Mouse (Mus musculus): ENCODE results near the gene Runx1. TPM values are rescaled to one million over a fixed set of nuclear protein-coding genes. Genes with fewer than 3 reads are reported as not detected.

The Runx1 gene
- polyA plus RNA-seq, 1 experiment from 2014 or later = 1.7 TPM

DNA sequence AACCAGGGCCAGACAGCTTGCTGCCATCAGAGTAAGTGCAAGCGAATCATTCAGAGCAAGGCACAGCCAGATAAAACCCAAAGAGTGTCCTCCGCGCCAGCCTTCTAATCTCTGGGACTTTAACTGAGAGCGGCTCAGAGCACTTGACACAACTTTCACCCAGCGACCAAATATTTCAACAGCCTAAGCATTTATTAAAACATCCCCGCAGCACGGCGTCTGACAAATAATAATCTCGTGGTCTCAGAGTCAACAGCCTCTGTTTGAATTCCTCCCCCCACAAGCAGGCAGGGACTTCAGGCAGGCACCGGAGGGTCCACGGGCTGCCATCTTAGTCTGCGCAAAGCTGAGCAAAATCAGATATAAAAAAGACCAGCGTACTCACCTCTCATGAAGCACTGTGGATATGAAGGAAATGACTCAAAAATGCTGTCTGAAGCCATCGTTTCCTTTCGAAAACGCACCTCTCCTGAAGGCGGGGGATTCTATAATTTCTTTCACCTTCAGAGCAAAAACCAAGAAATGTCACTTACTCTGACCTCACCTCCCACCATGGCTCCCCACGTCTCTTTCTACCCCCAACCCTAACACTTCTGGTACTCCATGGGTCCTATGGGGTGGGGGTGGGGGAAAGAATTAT lies 625 bp downstream of the Runx1 start:
- no peak for ATAC-seq (replicated peaks; ENCODE audit: insufficient number of reproducible peaks, insufficient read depth, low FRiP score, low read depth)
- Histone ChIP-seq H3K4me3 (peak overlapping the region; percentile 22), H3K36me3 (no peaks in the 10 kb centered on the region), H3K4me1 (replicated peaks) (peaks cover 19% of the 10 kb centered on the region), H3K4me2 (0 out of 2 replicates have a peak overlapping the region, but pooled peaks have one; percentile 2), H3K9me3 (replicated peaks) (no peaks in the 10 kb centered on the region), H3K27me3 (peaks cover 62% of the 10 kb centered on the region), H3K9ac (no peak overlapping the region), H3K27ac (no peak overlapping the region)
- 59% methylated on average over 18 of the region's 18 CpGs for WGBS

DNA sequence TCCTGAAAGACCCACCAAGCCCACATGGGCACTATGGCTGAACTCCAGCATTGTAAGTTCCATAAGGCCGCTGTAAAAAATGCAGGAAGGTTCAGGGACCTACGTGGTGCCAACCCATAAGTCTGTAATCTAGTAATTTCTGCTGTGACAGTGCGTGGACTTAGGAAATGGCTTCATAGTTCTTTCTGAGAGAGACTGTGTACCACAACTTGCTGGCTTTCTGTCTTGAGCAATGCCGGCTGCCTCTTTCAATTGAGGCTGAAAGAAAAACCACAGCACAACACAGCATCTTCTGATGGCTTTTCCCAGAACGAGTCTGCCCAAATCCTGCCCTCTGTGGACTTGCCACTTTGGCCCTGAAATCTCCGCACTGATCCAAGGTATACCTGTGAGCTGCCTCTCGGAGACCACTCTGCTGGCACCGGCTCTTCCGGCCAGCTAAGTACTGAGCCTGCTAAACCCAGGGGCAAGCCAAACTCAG lies 1.2 kb downstream of the Runx1 start:
- H3K27me3 ChIP-seq = peaks cover 68% of the 10 kb centered on the region
- 69% methylated on average over 9 of the region's 9 CpGs for WGBS
- no peak for ATAC-seq (replicated peaks; ENCODE audit: insufficient number of reproducible peaks, insufficient read depth, low FRiP score, low read depth)
- H3K9me3 ChIP-seq (replicated peaks) = no peaks in the 10 kb centered on the region
- H3K4me2 ChIP-seq = 0 out of 2 replicates have a peak overlapping the region, but pooled peaks have one; percentile 2
- peaks cover 16% of the 10 kb centered on the region for H3K4me1 ChIP-seq (replicated peaks)
- H3K27ac ChIP-seq = no peak overlapping the region
- H3K4me3 ChIP-seq = peak overlapping the region; percentile 22
- no peak overlapping the region for H3K9ac ChIP-seq
- H3K36me3 ChIP-seq = no peaks in the 10 kb centered on the region

GRCm38 (mm10) chr16:92824003-92824722 lies 1.8 kb downstream of the Runx1 start:
- Histone ChIP-seq H3K27ac (no peak overlapping the region), H3K9ac (no peak overlapping the region), H3K36me3 (no peaks in the 10 kb centered on the region), H3K4me3 (peak overlapping the region; percentile 22), H3K4me1 (replicated peaks) (peaks cover 16% of the 10 kb centered on the region), H3K4me2 (no peak overlapping the region), H3K27me3 (peaks cover 68% of the 10 kb centered on the region), H3K9me3 (replicated peaks) (no peaks in the 10 kb centered on the region)
- 78% methylated on average over 6 of the region's 6 CpGs for WGBS
- no peak for ATAC-seq (replicated peaks; ENCODE audit: insufficient number of reproducible peaks, insufficient read depth, low FRiP score, low read depth)

GRCm38 (mm10) chr16:92823381-92823862 lies 2.5 kb downstream of the Runx1 start:
- 29% methylated on average over 5 of the region's 5 CpGs for WGBS
- no peaks in the 10 kb centered on the region for H3K9me3 ChIP-seq (replicated peaks)
- no peak overlapping the region for H3K27ac ChIP-seq
- no peaks in the 10 kb centered on the region for H3K36me3 ChIP-seq
- H3K4me1 ChIP-seq (replicated peaks) = peaks cover 16% of the 10 kb centered on the region
- no peak for ATAC-seq (replicated peaks; ENCODE audit: insufficient number of reproducible peaks, insufficient read depth, low FRiP score, low read depth)
- peaks cover 69% of the 10 kb centered on the region for H3K27me3 ChIP-seq
- H3K4me2 ChIP-seq = no peak overlapping the region
- peak overlapping the region; percentile 22; the same call in 1 of the 2 replicates for H3K4me3 ChIP-seq
- no peak overlapping the region for H3K9ac ChIP-seq

DNA sequence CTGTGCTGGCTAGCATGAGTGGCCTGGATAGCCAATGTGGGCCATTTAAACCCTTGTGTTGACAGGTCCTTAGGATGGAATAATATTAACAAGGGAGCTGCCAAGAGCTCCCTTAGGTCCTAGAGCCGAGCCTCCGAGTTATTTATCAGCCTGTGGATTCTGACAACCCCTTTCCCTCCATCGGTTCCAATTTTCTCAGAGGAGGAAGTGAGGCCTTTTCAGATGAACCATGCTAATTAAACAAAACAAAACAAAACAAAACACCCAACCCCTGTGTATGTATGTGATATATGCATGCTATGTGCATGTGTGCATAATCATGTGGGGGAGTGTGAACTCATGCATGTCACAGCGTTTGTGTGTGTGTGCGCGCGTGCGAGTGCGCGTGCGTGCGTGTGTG lies 3.3 kb downstream of the Runx1 start:
- Histone ChIP-seq H3K27ac (no peak overlapping the region), H3K4me3 (no peak overlapping the region), H3K4me1 (replicated peaks) (peaks cover 16% of the 10 kb centered on the region), H3K4me2 (peak overlapping the region; percentile 12; the same call in 1 of the 2 replicates), H3K36me3 (no peaks in the 10 kb centered on the region), H3K9me3 (replicated peaks) (no peaks in the 10 kb centered on the region), H3K9ac (no peak overlapping the region), H3K27me3 (peaks cover 69% of the 10 kb centered on the region)
- ATAC-seq (replicated peaks; ENCODE audit: insufficient number of reproducible peaks, insufficient read depth, low FRiP score, low read depth) = no peak
- 70% methylated on average over 12 of the region's 12 CpGs for WGBS

- H3K4me2 ChIP-seq = peak overlapping the region; percentile 12; the same call in 1 of the 2 replicates
- ATAC-seq (replicated peaks; ENCODE audit: insufficient number of reproducible peaks, insufficient read depth, low FRiP score, low read depth) = no peak
- no peak overlapping the region for H3K4me3 ChIP-seq
- WGBS = 37% methylated on average over 14 of the region's 14 CpGs
- peaks cover 70% of the 10 kb centered on the region for H3K27me3 ChIP-seq
- no peaks in the 10 kb centered on the region for H3K36me3 ChIP-seq
- no peak overlapping the region for H3K9ac ChIP-seq
- H3K9me3 ChIP-seq (replicated peaks) = no peaks in the 10 kb centered on the region
- no peak overlapping the region for H3K27ac ChIP-seq
- H3K4me1 ChIP-seq (replicated peaks) = peaks cover 16% of the 10 kb centered on the region
These were observed 3.9 kb downstream of the Runx1 start for GRCm38 (mm10) chr16:92821938-92822629.

GRCm38 (mm10) chr16:92821596-92821937 lies 4.4 kb downstream of the Runx1 start:
- Histone ChIP-seq H3K27me3 (peaks cover 68% of the 10 kb centered on the region), H3K4me1 (replicated peaks) (peaks cover 16% of the 10 kb centered on the region), H3K36me3 (no peaks in the 10 kb centered on the region), H3K9ac (no peak overlapping the region), H3K27ac (no peak overlapping the region), H3K4me2 (no peak overlapping the region), H3K4me3 (no peak overlapping the region), H3K9me3 (replicated peaks) (no peaks in the 10 kb centered on the region)
- ATAC-seq (replicated peaks; ENCODE audit: insufficient number of reproducible peaks, insufficient read depth, low FRiP score, low read depth) = no peak
- 62% methylated on average over 5 of the region's 5 CpGs for WGBS

DNA sequence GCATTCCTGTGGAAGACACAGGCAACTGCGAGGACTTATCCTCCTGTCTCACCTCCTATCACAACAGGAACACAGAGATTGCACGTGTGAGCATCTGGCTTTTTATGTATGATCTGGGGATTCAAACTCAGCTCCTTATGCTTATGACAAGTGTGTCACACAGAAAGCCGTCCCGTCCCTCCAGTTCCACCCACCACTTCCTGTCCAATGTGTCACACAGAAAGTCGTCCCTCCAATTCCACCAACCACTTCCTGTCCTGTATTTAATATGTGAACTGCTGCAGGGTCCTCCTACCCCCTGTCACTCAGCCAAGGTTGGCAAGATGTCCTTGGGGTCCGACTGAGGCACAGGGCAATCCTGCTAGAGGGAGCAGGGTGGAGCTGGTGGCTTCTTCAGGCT lies 5.5 kb downstream of the Runx1 start:
- Histone ChIP-seq H3K4me2 (no peak overlapping the region), H3K9me3 (replicated peaks) (no peaks in the 10 kb centered on the region), H3K4me1 (replicated peaks) (peaks cover 16% of the 10 kb centered on the region), H3K9ac (no peak overlapping the region), H3K36me3 (no peaks in the 10 kb centered on the region), H3K27ac (no peak overlapping the region), H3K4me3 (no peak overlapping the region), H3K27me3 (peaks cover 74% of the 10 kb centered on the region)
- ATAC-seq (replicated peaks; ENCODE audit: insufficient number of reproducible peaks, insufficient read depth, low FRiP score, low read depth) = no peak
- WGBS = 63% methylated on average over 6 of the region's 6 CpGs

GRCm38 (mm10) chr16:92818480-92819269 lies 7.3 kb downstream of the Runx1 start:
- Histone ChIP-seq H3K4me1 (replicated peaks) (peaks cover 16% of the 10 kb centered on the region), H3K4me2 (no peak overlapping the region), H3K36me3 (no peaks in the 10 kb centered on the region), H3K27me3 (peaks cover 67% of the 10 kb centered on the region), H3K4me3 (no peak overlapping the region), H3K9me3 (replicated peaks) (no peaks in the 10 kb centered on the region), H3K27ac (no peak overlapping the region), H3K9ac (no peak overlapping the region)
- 58% methylated on average over 8 of the region's 8 CpGs for WGBS
- no peak for ATAC-seq (replicated peaks; ENCODE audit: insufficient number of reproducible peaks, insufficient read depth, low FRiP score, low read depth)

GRCm38 (mm10) chr16:92816092-92816491 lies 9.9 kb downstream of the Runx1 start:
- no peak for ATAC-seq (replicated peaks; ENCODE audit: insufficient number of reproducible peaks, insufficient read depth, low FRiP score, low read depth)
- Histone ChIP-seq H3K36me3 (no peaks in the 10 kb centered on the region), H3K27me3 (peaks cover 56% of the 10 kb centered on the region), H3K27ac (no peak overlapping the region), H3K4me3 (no peak overlapping the region), H3K4me1 (replicated peaks) (no peaks in the 10 kb centered on the region), H3K4me2 (no peak overlapping the region), H3K9me3 (replicated peaks) (no peaks in the 10 kb centered on the region), H3K9ac (no peak overlapping the region)
- 85% methylated on average over 7 of the region's 7 CpGs for whole genome bisulfite sequencing

DNA sequence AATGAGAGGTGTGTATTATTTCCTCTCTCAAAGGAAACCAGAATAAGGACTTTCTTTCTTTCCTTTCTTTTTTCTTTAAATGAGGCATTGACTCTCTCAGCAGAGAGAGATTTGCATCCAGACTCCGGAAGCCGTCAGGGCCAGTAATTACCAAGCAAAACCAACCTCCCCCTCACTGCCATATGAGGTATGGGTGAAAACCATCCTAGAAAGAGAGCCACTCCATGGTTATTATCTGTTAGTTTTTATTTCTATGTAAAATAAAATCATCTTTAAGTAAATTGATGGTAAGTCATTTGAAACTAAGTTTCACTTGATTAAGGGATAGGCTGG lies 10.8 kb downstream of the Runx1 start:
- no peak overlapping the region for H3K4me3 ChIP-seq
- peaks cover 47% of the 10 kb centered on the region for H3K27me3 ChIP-seq
- no peaks in the 10 kb centered on the region for H3K4me1 ChIP-seq (replicated peaks)
- no peak overlapping the region for H3K27ac ChIP-seq
- no peaks in the 10 kb centered on the region for H3K9me3 ChIP-seq (replicated peaks)
- ATAC-seq (replicated peaks; ENCODE audit: insufficient number of reproducible peaks, insufficient read depth, low FRiP score, low read depth) = no peak
- 81% methylated on average over 2 of the region's 2 CpGs for WGBS
- H3K9ac ChIP-seq = no peak overlapping the region
- no peaks in the 10 kb centered on the region for H3K36me3 ChIP-seq
- H3K4me2 ChIP-seq = no peak overlapping the region
